14 mouse cellular contexts compared by ENCODE assay signal in genomic region chr17:23571084-23571483, GRCm38 (mm10). TPM values are rescaled to one million over a fixed set of nuclear protein-coding genes. Genes with fewer than 3 reads are reported as not detected.
DNase-seq lines count a peak whose midpoint lies in the region; TF ChIP-seq lines count a peak whose summit lies in the region.
"Had no signal": no experiment of that assay in that cellular context is flagged by ENCODE, and none has a peak within 500 bp of the region (broad histone marks: within the 10 kb centered on the region; RNA-seq: fewer than 3 reads in every experiment).

No protein-coding gene starts in this region.

- peak; percentile 40 for TF ChIP-seq CTCF in left cerebral cortex, adult 2 months (IDR thresholded peaks at IDR 0.05)

- intact Hi-C loops in left cerebral cortex, adult 2 months (cut with DNase I) = loop anchor here (5.0 kb wide), 1 partner anchor 136 kb away; no protein-coding TSS in a partner anchor
- intact Hi-C loops in left cerebral cortex, postnatal 10 days (cut with DNase I) = loop anchor here (5.0 kb wide), 1 partner anchor 136 kb away; no protein-coding TSS in a partner anchor

- peak; percentile 44 to 56 for DNase-seq in cerebellum, postnatal 14 days
- no peak for DNase-seq in cerebellum, adult 11 months
- DNase-seq in left cerebral cortex, adult 2 months (ENCODE audit: extremely low spot score in 1 of 2, low spot score in 2 of 2) = no peak
- DNase-seq in left cerebral cortex, postnatal 10 days (ENCODE audit: extremely low spot score in 1 of 2, low spot score in 2 of 2) = no peak
- peak; percentile 12 for DNase-seq in thymus, postnatal 14 days
- DNase-seq in thymus, postnatal 36 days = no peak
- DNase-seq in right cerebral cortex, postnatal 36 days (ENCODE audit: low spot score in 2 of 2) = no peak
- no peak for DNase-seq in ovary, postnatal 14 days (ENCODE audit: low spot score)
- DNase-seq: B cell, adult 2 months; heart, adult 2 months; kidney, adult 11 months had no signal

- no peak overlapping the region for H3K27ac ChIP-seq in left cerebral cortex, adult 2 months
- H3K27ac ChIP-seq: heart, adult 2 months; midbrain, embryonic 12.5 days; stomach, embryonic 15.5 days had no signal

- H3K4me3 ChIP-seq in left cerebral cortex, adult 2 months = no peak overlapping the region
- H3K4me3 ChIP-seq: heart, adult 2 months; midbrain, embryonic 12.5 days; stomach, embryonic 15.5 days had no signal

RNA-seq across cellular contexts. Expression of gene Zfp213, which starts 7.0 kb away (rescaled TPM):
- 1 to 10 TPM; 6.8 TPM for total RNA-seq in left cerebral cortex, adult 2 months (2021)
- 1 to 10 TPM; 6.6 to 6.7 TPM for total RNA-seq in left cerebral cortex, postnatal 10 days (2021)

RNA-seq across cellular contexts. Expression of gene Zfp13, which starts 28.2 kb away (rescaled TPM):
- total RNA-seq in left cerebral cortex, adult 2 months (2021) = 10 to 100 TPM; 24.7 to 32.0 TPM
- total RNA-seq in left cerebral cortex, postnatal 10 days (2021) = 10 to 100 TPM; 29.3 to 33.8 TPM

RNA-seq across cellular contexts. Expression of gene Zscan10, which starts 29.6 kb away (rescaled TPM):
- total RNA-seq in left cerebral cortex, adult 2 months (2021) = not detected
- total RNA-seq in left cerebral cortex, postnatal 10 days (2021) = not detected
- total RNA-seq: heart, adult 2 months; left cerebral cortex, adult 18-20 months had no signal

Comparison
In these comparisons a context has a peak if more than half of its experiments do, and no peak if none do; other contexts are left out.
1. DNase-seq: peak in cerebellum, postnatal 14 days (2 of 2) and thymus, postnatal 14 days (single experiment); none in cerebellum, adult 11 months (single experiment), left cerebral cortex, adult 2 months (0 of 2), left cerebral cortex, postnatal 10 days (0 of 2), thymus, postnatal 36 days (0 of 2), right cerebral cortex, postnatal 36 days (0 of 2) and ovary, postnatal 14 days (single experiment).